Mouse (Mus musculus): ENCODE measurements at regions not wholly inside any gene's neighbourhood (a gene's known extent, or its start where the extent isn't known, plus 50 kb on each side); places are given as distances from the start of the nearest gene placed in this dataset.
"Not testable (repeated sequence)": the region's sequence is repeated elsewhere in the genome, so short reads cannot be mapped to it uniquely, and the experiment has no call there.

DNA sequence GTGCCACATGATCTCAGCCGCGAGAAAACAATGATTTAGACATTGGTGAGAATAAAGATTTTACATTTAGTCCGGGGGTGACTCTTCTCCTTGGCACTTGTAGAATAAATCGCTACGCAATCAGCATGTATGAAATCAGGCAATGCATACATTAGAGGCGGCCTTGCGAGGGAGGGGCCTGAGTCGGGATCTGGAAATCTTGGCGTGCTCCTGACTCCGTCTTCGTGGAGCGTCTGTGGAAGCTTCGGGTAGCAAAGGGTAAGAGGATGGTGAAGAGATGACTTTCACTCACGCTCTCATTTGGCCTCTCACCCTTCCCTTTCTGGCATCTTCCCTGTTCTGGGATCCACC, 167.1 kb downstream of the Nkx6-1 start:
- in situ Hi-C loops (cut with MboI, MseI), result no loop called here

DNA sequence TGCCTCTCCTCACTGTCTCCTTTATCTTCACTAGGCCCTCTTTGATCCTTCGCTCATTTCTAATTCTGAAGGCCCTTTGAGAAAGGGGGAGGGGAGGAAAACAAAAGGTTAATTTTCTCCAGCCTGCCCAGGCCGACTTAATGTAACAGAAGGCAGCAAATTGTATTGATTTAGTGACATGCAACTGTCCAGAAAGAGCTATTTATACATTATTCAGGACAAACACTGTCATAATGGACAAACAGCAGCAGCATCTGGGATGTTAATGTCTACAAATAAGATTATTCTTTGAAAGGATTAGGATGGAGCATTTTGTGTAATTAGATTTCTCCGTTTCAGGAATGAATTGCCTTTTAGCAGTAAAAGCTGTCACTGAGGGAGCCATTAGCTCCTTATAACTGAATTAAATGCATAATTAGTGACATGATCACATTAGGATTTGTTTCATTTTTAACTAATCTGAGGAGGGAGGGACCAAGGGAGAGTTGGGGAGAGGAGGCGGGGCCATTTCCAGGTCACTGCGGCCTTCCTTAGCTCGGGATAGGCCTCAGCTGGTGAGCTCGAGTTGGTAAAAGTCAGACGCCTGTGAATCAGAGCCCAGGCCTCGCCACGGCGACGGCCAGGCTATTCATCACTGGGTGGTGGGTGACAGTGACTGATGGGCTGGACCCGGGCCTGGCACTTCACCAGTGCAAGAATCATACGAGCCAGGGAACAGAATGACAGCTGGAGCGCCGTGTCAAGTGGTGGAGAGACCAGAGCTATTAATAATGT, 167.7 kb downstream of the Nkx6-1 start:
- in situ Hi-C loops (cut with MboI, MseI), result no loop called here

- in situ Hi-C loops (cut with MboI, MseI), result no loop called here
Measured at GRCm38 (mm10) chr5:101496161-101496560, 168.6 kb downstream of the Nkx6-1 start.

GRCm38 (mm10) chr5:101445792-101446191, 219.0 kb downstream of the Nkx6-1 start:
- in situ Hi-C loops (cut with MboI, MseI), result no loop called here

GRCm38 (mm10) chr5:101441782-101442181, 223.0 kb downstream of the Nkx6-1 start:
- in situ Hi-C loops (cut with MboI, MseI), result no loop called here

DNA sequence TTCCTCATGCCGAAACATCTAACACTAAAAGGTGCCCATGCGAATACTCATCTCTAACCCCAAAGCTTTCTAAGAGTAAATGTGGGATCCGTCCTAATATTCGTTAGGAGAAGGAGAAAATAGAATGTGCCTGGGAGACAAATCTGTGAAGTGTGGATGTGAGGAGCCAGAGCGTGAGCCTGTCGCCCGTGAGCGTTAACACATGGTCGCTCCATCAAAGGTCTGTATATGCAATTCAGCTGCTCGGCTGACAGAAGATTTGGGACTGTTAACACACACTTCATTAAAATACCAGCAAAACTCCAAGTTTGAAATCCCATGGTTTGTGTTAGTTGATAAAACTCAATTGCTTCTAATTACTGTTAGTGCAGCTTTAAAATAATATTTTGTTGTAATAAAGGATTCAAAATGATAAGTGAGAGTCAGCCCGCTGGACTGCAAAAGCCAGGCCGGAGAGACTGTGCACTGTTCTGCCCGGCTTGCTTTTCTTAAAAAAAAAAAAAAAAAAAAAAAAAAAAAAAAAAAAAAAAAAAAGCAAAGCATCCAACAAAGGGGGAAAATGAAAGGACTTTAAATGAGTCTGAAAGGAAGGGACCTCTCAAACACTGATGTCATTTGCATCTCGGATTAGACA, 227.0 kb downstream of the Nkx6-1 start:
- in situ Hi-C loops (cut with MboI, MseI), result no loop called here

DNA sequence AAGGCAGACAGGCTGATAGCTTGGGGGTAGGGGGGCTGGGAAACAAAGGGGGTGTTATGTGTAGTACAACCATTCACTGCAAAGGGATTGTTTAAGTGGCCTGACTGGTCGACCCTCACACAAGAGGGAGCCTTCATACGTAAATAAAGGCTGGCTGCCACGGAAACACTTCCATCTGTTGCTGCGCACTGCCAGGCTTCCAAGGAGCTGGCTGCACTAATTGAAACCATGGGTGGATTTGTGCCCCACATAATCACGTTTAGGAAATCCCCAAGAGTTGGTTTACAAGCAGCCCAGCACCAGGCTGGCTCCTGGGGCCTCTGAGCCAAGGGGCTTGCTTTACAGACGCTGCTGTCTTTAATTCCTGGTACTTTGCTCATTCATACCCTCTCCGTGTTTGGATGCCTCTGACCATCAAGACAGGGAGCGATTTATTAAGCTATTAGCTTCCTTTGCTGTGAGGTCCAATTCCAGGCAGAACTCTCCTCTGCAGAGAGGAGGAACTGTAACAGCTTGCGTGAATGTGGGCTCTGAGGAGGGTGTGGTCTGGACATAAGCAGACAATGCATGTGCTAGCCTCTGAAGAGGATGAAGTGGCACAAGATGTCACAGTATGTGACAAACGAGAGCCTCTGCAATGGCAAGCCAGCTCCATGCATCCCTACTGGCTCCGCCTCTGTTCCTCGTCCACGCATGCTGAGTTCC, 238.6 kb downstream of the Nkx6-1 start:
- in situ Hi-C loops (cut with MboI, MseI), result no loop called here

DNA sequence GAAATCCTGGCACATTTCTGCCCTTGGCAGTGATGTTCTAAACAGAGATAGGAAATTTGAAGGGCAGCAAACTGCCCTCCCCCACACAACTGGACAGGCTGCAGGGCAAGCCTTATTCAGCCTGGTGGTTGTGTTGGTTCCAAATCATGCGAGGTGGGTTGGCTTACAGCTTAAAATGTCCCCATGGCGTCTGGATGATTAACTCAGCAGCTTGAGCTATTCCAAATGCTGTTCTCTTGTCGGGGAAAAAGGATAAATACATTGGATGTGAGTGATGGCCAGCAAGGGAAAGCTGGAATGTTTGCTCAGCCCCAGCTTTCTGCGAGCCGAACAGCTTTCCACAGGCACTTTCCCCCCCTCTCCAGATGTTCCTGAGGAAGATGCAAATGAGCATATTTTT, 280.5 kb downstream of the Nkx6-1 start:
- in situ Hi-C loops (cut with MboI, MseI), result no loop called here

DNA sequence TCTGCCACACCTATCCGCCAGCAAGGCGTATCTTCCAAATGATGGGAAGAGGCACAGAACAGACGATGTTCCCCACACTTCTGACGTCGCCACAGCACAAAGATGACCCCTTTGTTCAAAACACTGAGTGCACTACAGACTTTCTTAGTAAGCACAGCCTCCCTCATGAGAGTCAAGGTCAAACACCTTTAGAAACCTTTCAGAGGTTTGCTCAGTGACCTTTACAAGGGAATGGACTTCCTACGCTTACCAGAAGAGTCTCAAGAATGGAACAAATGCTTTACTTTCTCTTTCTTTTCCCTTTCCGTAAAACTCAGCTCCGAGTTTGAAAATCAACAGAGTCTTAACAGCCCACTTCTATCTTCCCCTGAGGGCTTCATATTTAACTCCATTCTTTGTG, 283.4 kb downstream of the Nkx6-1 start:
- in situ Hi-C loops (cut with MboI, MseI), result no loop called here

DNA sequence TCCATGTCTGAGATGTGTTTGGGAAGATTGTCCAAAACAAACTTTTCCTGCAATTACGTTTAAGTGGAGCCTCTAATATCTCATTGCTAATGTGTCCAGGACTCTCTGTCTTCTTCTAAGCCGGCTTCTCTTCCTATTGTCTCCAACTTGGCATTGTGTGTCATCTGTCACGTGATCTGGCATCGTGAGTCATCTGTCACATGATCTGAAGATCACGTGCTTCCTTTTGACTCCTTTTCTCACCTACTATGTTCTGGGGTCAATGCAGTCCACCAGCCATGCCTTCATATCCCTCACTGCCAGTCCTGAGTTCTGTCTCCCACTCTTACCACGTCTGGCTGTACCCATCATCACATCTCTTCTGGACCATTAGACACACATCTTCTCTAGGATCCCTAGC, 288.1 kb downstream of the Nkx6-1 start:
- in situ Hi-C loops (cut with MboI, MseI), result no loop called here

DNA sequence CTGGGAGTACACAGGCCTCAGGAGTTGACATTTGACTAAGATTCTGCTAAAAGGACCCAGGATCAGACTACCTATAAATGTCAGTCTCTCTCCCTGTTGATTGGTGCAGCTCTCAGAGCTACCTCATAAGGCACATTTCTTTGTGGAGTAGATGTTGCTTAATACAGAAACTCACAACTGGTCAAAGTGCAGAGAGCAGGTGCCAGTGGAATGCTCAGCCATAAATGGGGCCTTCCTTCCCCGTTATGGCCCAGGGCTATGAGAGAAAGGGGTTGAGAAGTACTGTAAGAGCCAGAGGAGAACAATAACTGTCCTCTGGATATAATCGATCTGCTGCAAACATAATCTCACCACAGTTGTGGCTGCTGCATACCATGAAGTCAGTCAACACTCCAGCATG, 290.7 kb downstream of the Nkx6-1 start:
- in situ Hi-C loops (cut with MboI, MseI), result no loop called here

DNA sequence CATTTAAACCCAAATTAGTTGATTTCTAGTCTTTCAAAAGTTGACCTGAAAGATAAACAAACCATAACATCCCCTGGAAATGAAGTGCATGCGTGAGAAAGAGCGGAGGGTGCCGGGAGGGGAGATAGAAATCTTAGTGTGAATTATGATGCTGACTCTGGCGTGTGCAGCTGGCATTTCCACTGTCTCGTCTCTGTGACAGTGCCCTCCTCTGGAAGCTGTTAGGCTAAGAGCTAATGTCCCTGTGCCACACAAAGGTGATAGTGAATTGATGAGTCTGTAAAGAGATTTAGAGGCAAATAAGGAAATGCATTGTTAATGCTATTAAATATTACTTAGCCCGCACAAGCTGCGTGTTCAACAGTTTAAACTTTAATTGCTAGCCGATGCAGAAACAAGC, 292.6 kb downstream of the Nkx6-1 start:
- in situ Hi-C loops (cut with MboI, MseI), result no loop called here

- in situ Hi-C loops (cut with MboI, MseI), result no loop called here
Measured at GRCm38 (mm10) chr5:101365364-101365763, 299.4 kb downstream of the Nkx6-1 start.

GRCm38 (mm10) chr5:101359986-101360385, 304.8 kb downstream of the Nkx6-1 start:
- in situ Hi-C loops (cut with MboI, MseI), result loop anchor here (5.0 kb wide), 1 partner anchor 93 kb away; no protein-coding TSS in a partner anchor

DNA sequence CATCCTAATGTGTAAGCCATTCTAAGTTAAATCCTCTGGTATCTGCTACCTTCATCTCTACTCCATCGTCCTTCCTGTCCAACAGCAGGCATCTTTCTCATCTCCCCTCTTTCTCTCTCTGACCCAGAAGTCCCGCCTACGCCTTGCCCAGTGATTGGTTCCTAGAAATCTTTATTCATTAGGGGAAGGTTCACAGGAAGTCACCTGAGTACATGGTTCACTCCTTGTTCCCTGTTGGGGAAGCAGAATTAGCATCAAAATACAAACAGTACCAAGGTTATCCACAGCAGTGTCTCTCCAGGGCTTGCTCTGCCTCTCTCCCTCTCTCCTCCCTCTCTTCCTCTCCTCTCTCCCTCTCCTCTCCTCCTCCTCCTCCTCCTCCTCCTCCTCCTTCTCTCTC, 319.4 kb downstream of the Nkx6-1 start:
- in situ Hi-C loops (cut with MboI, MseI), result no loop called here

GRCm38 (mm10) chr5:101336361-101336760, 328.4 kb downstream of the Nkx6-1 start:
- in situ Hi-C loops (cut with MboI, MseI), result not testable (repeated sequence)

GRCm38 (mm10) chr5:101331825-101332224, 333.0 kb downstream of the Nkx6-1 start:
- in situ Hi-C loops (cut with MboI, MseI), result no loop called here

GRCm38 (mm10) chr5:101326122-101326521, 338.7 kb downstream of the Nkx6-1 start:
- in situ Hi-C loops (cut with MboI, MseI), result no loop called here

- in situ Hi-C loops (cut with MboI, MseI), result no loop called here
Measured at GRCm38 (mm10) chr5:101323041-101323950, 341.5 kb downstream of the Nkx6-1 start.

- in situ Hi-C loops (cut with MboI, MseI), result loop anchor here (10.0 kb wide), 1 partner anchor 1915 kb away; the partner anchor contains the start of gene Mapk10
Measured at GRCm38 (mm10) chr5:101299986-101300385, 364.8 kb downstream of the Nkx6-1 start.

DNA sequence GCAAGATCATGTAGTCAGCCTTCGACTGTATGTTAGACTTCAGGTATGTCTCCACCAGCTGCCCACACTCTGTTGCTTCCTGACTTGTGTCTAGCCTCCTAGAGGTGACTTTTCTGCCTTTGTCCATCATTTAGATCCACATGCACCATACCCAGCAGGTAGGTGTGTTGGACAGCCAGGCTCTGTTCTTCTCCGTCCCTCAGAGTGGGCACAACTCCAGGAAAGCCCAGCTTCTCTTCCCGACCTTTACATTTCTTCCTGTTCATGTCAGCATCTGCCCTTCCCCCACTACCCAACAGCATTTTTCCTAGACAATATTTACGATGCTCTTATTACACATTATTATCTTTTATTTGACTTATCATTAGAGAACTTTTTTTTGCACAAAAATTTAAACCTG, 366.4 kb downstream of the Nkx6-1 start:
- in situ Hi-C loops (cut with MboI, MseI), result loop anchor here (10.0 kb wide), 1 partner anchor 1916 kb away; the partner anchor contains the start of gene Mapk10

Measured in regulatory T cell (primary cell).